Mouse (Mus musculus): ENCODE measurements around the gene Usp33. TPM values are rescaled to one million over a fixed set of nuclear protein-coding genes. Genes with fewer than 3 reads are reported as not detected.
"Not testable (repeated sequence)": the region's sequence is repeated elsewhere in the genome, so short reads cannot be mapped to it uniquely, and the experiment has no call there.

The Usp33 gene
- total RNA-seq (2021) = 100 to 1,000 TPM; 110 to 112 TPM
- long read RNA-seq, experiment 1, full-length matches to known transcripts = 44 of 67 reads
- long read RNA-seq, experiment 1, partial matches to known transcripts = 9 of 67 reads
- long read RNA-seq, experiment 1, other reads (novel, unspliced or antisense) = 14 of 67 reads
- long read RNA-seq, experiment 2, full-length matches to known transcripts = 52 of 70 reads
- long read RNA-seq, experiment 2, partial matches to known transcripts = 11 of 70 reads
- long read RNA-seq, experiment 2, other reads (novel, unspliced or antisense) = 7 of 70 reads

GRCm38 (mm10) chr3:152345732-152346632 is at the start of gene Usp33:
TSS of gene Usp33 (plus strand) at chr3:152346478.
- peak; percentile 91 to 94 for DNase-seq (ENCODE audit: low spot score in 2 of 2)

GRCm38 (mm10) chr3:152300376-152301337 is 45.6 kb upstream of the Usp33 start:
- no peak for DNase-seq (ENCODE audit: low spot score in 2 of 2)

- DNase-seq (ENCODE audit: low spot score in 2 of 2) = no peak
These were observed 43.3 kb upstream of the Usp33 start for GRCm38 (mm10) chr3:152302991-152303390.

- no peak for DNase-seq (ENCODE audit: low spot score in 2 of 2)
These were observed 42.0 kb upstream of the Usp33 start for GRCm38 (mm10) chr3:152304093-152304815.

GRCm38 (mm10) chr3:152305080-152305479 is 41.2 kb upstream of the Usp33 start:
- DNase-seq (ENCODE audit: low spot score in 2 of 2) = no peak

GRCm38 (mm10) chr3:152305971-152306370 is 40.3 kb upstream of the Usp33 start:
- no peak for DNase-seq (ENCODE audit: low spot score in 2 of 2)

- no peak for DNase-seq (ENCODE audit: low spot score in 2 of 2)
These were observed 37.6 kb upstream of the Usp33 start for GRCm38 (mm10) chr3:152308485-152309249.

- DNase-seq (ENCODE audit: low spot score in 2 of 2) = no peak
These were observed 37.0 kb upstream of the Usp33 start for GRCm38 (mm10) chr3:152309250-152309645.

GRCm38 (mm10) chr3:152314666-152315065 is 31.6 kb upstream of the Usp33 start:
- DNase-seq (ENCODE audit: low spot score in 2 of 2) = not testable (repeated sequence)

GRCm38 (mm10) chr3:152315613-152316012 is 30.7 kb upstream of the Usp33 start:
- peak; percentile 55 to 71 for DNase-seq (ENCODE audit: low spot score in 2 of 2)

- not testable (repeated sequence) for DNase-seq (ENCODE audit: low spot score in 2 of 2)
These were observed 29.7 kb upstream of the Usp33 start for GRCm38 (mm10) chr3:152316447-152317173.

GRCm38 (mm10) chr3:152320972-152321645 is 25.2 kb upstream of the Usp33 start:
- DNase-seq (ENCODE audit: low spot score in 2 of 2) = no peak

GRCm38 (mm10) chr3:152321765-152322547 is 24.3 kb upstream of the Usp33 start:
- DNase-seq (ENCODE audit: low spot score in 2 of 2) = no peak

GRCm38 (mm10) chr3:152332104-152332503 is 14.2 kb upstream of the Usp33 start:
- DNase-seq (ENCODE audit: low spot score in 2 of 2) = no peak

- no peak for DNase-seq (ENCODE audit: low spot score in 2 of 2)
These were observed 13.6 kb upstream of the Usp33 start for GRCm38 (mm10) chr3:152332545-152333300.

- no peak for DNase-seq (ENCODE audit: low spot score in 2 of 2)
These were observed 12.6 kb upstream of the Usp33 start for GRCm38 (mm10) chr3:152333641-152334040.

GRCm38 (mm10) chr3:152336085-152336484 is 10.2 kb upstream of the Usp33 start:
- no peak for DNase-seq (ENCODE audit: low spot score in 2 of 2)

Measured in layer of hippocampus, postnatal 14 days (tissue).